Mouse (Mus musculus) left cerebral cortex, postnatal 10 days (tissue): ENCODE results near the gene Mab21l2. TPM values are rescaled to one million over a fixed set of nuclear protein-coding genes. Genes with fewer than 3 reads are reported as not detected.

Experiments
- DNase-seq, 2 experiments: peaks; one replicate each; pipeline ENCODE4 v3.0.0; 2021 to 2022; ENCODE audit warnings: low spot score in 2 of 2, mixed read lengths in 1 of 2; ENCODE audit errors: extremely low spot score in 1 of 2
- intact Hi-C: fragments of 180-260 bp; cut with DNase I; formaldehyde crosslinking; loops from one replicate; pipeline ENCODE4 v1.15.1; 2025
- total RNA-seq, 2 experiments: library from RNA; stranded (reverse); gene quantifications; 2 replicates each; pipeline ENCODE4 v1.2.3; 2021

The Mab21l2 gene
- total RNA-seq, 2 experiments from 2014 or later, result 0.26 TPM; not detected in 1

DNA sequence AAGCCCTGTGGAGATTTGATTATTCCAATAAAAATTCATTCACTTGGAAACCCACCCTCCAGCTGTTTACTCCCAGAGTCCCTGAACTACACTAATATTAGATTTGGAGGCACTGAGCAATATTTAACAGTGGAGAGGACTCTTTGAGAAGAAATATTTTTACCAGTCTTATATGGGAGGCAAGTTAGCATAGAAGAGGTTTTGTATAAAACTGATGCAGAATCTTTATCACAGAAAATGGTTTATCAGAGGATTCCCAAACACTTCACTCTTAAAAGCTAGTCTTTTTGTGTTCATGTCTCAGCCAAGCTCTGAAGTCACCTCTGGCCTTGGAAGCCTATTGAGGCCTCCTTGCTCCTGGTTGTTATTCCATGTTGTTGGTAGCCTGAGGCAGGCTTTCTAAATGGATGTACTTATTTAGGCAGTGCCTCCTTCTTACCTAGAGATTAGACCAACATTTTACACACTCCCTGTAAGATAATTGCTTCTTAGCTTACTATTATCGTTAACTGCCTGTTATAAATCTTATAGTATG is 6.5 kb downstream of the Mab21l2 start:
- no peak for DNase-seq
- intact Hi-C loops, result loop anchor here (10.0 kb wide), 1 partner anchor 213 kb away; no protein-coding TSS in a partner anchor

- intact Hi-C loops, result loop anchor here (10.0 kb wide), 1 partner anchor 214 kb away; no protein-coding TSS in a partner anchor
- DNase-seq, result no peak
These were observed 7.3 kb downstream of the Mab21l2 start for GRCm38 (mm10) chr3:86541074-86541614.

DNA sequence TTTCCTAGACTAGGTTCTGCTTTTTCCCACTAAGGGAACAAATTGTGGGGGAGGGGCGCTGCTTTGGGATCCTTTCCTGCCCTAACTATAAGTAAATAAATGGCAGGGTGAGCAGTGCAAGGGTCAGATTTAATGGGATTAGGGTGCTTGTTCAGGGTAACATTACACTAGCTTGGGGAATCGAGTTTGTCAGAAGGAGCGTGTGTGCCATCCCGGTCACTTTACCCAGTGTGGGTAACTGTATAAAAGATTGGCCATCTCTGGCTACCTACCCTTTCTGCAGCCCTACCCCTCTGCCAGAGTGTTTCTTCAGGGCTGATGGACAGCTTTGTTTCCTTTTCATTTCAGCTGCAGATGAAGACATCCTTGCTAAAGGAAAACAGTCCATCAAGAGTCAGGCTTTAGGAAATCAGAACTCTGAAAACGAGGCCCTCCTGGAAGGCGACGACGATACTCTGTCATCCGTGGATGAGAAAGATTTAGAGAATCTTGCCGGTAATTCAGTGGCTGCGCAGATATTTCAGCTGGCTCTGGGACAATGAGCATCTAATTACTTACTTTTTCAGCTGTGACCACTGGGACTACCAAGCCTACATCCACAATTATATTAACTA is 8.8 kb downstream of the Mab21l2 start:
- intact Hi-C loops, result loop anchor here (10.0 kb wide), 1 partner anchor 215 kb away; no protein-coding TSS in a partner anchor
- DNase-seq, result no peak

DNA sequence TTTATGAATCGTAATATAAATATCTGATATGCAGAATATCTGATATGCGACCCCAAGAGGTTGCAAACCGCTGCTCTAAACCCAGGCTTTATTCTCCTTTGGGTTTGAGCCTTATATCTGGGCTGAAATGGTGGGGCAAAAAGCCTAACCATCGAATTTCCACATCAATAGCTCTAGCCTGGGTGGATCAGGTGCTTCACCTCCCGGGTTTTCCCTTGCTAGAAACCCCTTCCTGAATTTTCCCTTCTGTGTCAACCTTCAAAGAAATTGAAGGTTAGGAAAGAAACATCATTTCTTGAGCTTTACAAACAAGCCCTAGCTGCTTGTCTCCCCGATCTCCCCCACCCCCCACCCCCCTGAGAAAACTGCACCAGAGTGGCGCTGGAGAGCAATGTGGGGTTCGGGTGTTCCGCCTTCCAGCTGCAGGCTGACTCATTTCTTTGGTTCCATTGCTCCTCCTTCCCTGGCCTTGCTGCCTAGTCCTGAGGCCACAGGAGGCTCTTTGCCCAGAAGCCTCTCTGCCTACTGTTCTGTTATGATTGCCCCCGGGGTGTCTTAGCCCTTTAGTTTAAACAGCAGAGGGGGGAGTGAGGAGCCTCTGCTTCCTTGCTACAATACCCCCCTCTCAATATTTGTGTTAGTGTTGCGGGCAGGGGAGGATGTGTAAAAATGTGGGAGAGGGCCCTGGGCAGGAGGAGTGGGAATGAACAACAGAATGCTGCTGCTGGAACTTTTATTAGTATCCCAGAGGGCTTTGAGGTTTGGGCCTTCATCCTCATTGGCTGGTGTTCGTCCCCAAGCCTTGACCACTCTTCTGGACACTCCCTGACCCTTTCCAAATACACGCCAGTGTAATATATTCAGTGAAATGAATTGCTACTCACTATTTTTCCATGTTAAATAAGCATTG is 9.5 kb downstream of the Mab21l2 start:
- no peak for DNase-seq
- intact Hi-C loops, result no loop called here

- intact Hi-C loops, result no loop called here
- no peak for DNase-seq
These were observed 11.7 kb downstream of the Mab21l2 start for GRCm38 (mm10) chr3:86536751-86537150.

DNA sequence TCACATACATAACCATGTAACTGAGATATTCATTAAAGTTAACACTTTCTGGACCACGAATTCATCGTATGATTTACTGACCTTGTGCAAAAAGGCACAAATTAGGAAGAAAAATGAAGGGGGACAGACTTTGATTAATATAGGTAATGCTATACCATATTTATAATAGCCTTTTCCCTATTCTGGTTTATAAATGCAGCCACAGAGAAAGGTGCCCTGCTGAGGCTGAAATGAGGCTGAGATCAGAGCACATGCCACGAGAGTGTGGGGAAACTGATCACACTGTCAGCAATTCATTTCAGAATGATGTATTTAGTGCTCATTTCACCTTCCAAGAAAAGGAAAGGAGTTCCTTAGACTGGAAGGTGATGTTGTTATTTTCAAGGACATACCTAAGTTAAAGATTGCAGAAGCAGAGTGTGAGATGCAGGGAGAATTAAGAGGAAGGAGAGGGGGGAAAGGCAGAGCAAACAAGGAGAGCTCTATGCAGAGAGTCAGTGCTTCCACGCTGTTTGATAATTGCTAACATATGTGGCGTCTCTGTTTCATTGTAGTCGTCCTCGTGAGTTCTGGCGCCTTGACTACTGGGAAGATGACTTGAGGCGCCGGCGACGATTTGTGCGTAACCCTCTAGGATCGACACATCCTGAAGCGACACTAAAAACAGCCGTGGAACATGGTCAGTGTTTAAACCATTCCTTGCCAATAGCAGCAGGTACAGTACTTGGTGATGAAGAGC is 16.7 kb downstream of the Mab21l2 start:
- no peak for DNase-seq
- intact Hi-C loops, result no loop called here

DNA sequence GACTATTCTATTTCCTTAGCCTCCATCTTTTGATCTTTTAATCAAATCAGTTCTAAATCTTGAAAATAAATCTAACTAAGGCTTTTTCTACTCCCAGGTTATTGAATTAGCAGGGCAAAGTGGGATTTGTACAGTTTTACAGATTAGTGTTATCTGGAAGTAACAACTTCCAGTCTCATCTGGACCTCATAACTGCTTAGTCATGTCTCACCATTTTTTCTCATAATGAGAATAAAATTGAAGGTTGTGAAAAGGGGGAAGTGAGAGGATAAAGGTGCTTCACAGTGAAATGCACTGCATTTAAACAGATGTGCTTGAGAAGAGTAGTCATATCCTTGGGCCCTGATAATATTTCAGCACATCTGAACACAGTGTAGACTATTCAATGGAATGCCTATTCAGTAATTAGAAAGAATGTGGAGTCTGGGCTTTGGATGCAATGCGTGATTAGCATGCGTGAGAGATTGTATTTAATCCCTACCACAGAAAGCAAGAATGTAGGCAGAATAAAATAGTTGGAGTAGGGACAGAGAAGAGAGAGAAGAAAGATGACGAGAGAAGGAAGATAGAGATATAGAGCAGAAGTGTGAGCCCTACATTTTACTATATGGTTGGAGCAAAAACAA is 25.4 kb downstream of the Mab21l2 start:
- intact Hi-C loops, result no loop called here
- no peak for DNase-seq

- intact Hi-C loops, result no loop called here
These were observed 29.8 kb downstream of the Mab21l2 start for GRCm38 (mm10) chr3:86518506-86519109.

GRCm38 (mm10) chr3:86500586-86500985 is 47.8 kb downstream of the Mab21l2 start:
- intact Hi-C loops, result no loop called here

More at GRCm38 (mm10) chr3:86518506-86519109, 29.8 kb downstream of the Mab21l2 start:
- no peak for DNase-seq

More at GRCm38 (mm10) chr3:86500586-86500985, 47.8 kb downstream of the Mab21l2 start:
- DNase-seq, result no peak
